Mouse (Mus musculus) kidney, postnatal 4 days (tissue): ENCODE data around the gene 4921517D22Rik.

ENCODE experiments used
- DNase-seq, 2 experiments: peaks; one replicate each; pipeline ENCODE4 v3.0.0; 2021; ENCODE audit warnings: mixed read lengths in 2 of 2

Gene 4921517D22Rik

GRCm38 (mm10) chr13:59690576-59690975 lies 3.3 kb downstream of the 4921517D22Rik start:
- no peak for DNase-seq

GRCm38 (mm10) chr13:59689843-59690242 lies 4.1 kb downstream of the 4921517D22Rik start:
- DNase-seq, result no peak

- DNase-seq, result no peak
Observed at GRCm38 (mm10) chr13:59689313-59689712, 4.6 kb downstream of the 4921517D22Rik start.

- DNase-seq, result peak; percentile 54 to 61
Observed at GRCm38 (mm10) chr13:59688338-59688770, 5.6 kb downstream of the 4921517D22Rik start.

GRCm38 (mm10) chr13:59685236-59685635 lies 8.7 kb downstream of the 4921517D22Rik start:
- no peak for DNase-seq

GRCm38 (mm10) chr13:59682629-59683028 lies 11.3 kb downstream of the 4921517D22Rik start:
- DNase-seq, result no peak

GRCm38 (mm10) chr13:59679908-59680307 lies 14.0 kb downstream of the 4921517D22Rik start:
- DNase-seq, result no peak

GRCm38 (mm10) chr13:59679306-59679705 lies 14.6 kb downstream of the 4921517D22Rik start:
- DNase-seq, result no peak

GRCm38 (mm10) chr13:59676316-59677229 lies 17.3 kb downstream of the 4921517D22Rik start:
- DNase-seq, result peak in 1 of 2 experiments; percentile 27

- DNase-seq, result peak; percentile 76 to 83
Observed at GRCm38 (mm10) chr13:59675151-59676011, 18.5 kb downstream of the 4921517D22Rik start, which contains the start of gene Golm1. Gene Golm1, minus strand, starts transcription at chr13:59675811.

- DNase-seq, result peak; percentile 30 to 48
Observed at GRCm38 (mm10) chr13:59674761-59675150, 19.2 kb downstream of the 4921517D22Rik start.

GRCm38 (mm10) chr13:59674215-59674614 lies 19.7 kb downstream of the 4921517D22Rik start:
- DNase-seq, result no peak

- no peak for DNase-seq
Observed at GRCm38 (mm10) chr13:59673597-59673996, 20.3 kb downstream of the 4921517D22Rik start.

GRCm38 (mm10) chr13:59672248-59672647 lies 21.7 kb downstream of the 4921517D22Rik start:
- no peak for DNase-seq

GRCm38 (mm10) chr13:59671521-59671920 lies 22.4 kb downstream of the 4921517D22Rik start:
- no peak for DNase-seq

- no peak for DNase-seq
Observed at GRCm38 (mm10) chr13:59669946-59670345, 24.0 kb downstream of the 4921517D22Rik start.

GRCm38 (mm10) chr13:59668501-59669093 lies 25.3 kb downstream of the 4921517D22Rik start:
- DNase-seq, result no peak

- DNase-seq, result no peak
Observed at GRCm38 (mm10) chr13:59667763-59668162, 26.1 kb downstream of the 4921517D22Rik start.

GRCm38 (mm10) chr13:59663939-59664712 lies 29.8 kb downstream of the 4921517D22Rik start:
- DNase-seq, result no peak

GRCm38 (mm10) chr13:59661966-59662365 lies 31.9 kb downstream of the 4921517D22Rik start:
- no peak for DNase-seq

GRCm38 (mm10) chr13:59661387-59661786 lies 32.5 kb downstream of the 4921517D22Rik start:
- no peak for DNase-seq

- DNase-seq, result no peak
Observed at GRCm38 (mm10) chr13:59660371-59660770, 33.5 kb downstream of the 4921517D22Rik start.
